Mouse (Mus musculus): ENCODE measurements around the gene Cyb5r3. TPM values are rescaled to one million over a fixed set of nuclear protein-coding genes. Genes with fewer than 3 reads are reported as not detected.

Cyb5r3 gene
- total RNA-seq, 2 experiments from 2014 or later: 58.4 to 63.1 TPM

DNA sequence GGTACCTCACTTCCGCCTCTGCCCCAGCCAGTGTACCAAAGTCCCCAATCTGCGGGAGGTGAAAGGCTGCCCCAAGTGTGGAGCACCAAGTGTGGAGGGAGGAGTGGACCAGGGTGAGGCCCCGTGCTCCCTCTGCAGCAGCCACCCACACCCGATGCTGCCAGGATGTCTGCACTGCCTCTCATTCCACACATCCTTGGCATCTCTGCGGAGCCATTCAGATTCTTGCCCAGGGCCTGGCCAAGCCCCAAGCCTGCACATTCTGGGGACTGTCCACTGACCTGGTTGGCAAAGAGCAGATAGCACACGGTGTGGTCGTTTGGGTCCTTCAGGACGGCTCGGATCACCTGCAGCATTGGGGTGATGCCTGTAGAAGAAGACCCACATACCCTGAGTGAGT is 12.6 kb downstream of the Cyb5r3 start:
- no peak for DNase-seq (ENCODE audit: extremely low spot score in 1 of 2, low spot score in 2 of 2)
- intact Hi-C loops (cut with DNase I): loop anchor here (5.0 kb wide), 1 partner anchor 47 kb away; no protein-coding TSS in a partner anchor
- H3K4me3 ChIP-seq: no peak overlapping the region
- no peak overlapping the region for H3K27ac ChIP-seq
- no peak for TF ChIP-seq CTCF (IDR thresholded peaks at IDR 0.05)

DNA sequence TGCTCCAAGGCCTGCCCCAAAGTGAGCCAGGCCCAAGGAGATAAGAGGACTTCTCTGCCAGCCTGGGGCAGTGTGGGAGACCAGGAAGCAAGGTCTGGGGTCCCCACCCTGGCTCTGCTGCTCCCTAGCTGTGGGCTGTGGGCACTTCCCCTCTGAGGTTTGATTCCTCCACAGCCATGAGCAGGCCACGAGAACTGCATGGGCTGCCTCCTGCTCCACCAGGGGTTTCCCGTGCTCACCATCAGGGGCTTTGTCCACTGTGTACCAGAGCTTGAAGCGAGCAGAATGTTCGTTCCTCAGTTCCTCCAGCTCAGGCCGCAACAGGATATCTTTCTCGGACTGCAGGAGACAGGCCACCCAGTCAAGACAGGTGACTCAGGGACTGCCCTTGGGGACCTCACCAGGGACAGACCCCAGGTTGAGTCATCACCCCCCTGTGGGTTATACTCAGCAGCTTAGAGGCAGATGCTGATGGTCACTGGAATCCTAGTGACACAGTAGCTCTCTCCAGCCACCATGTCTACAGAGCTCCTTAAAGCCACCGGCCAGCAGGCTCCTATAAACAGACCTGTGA is 13.7 kb downstream of the Cyb5r3 start:
- H3K27ac ChIP-seq: no peak overlapping the region
- H3K4me3 ChIP-seq: no peak overlapping the region
- no peak; the same call in 1 of the 2 replicates for TF ChIP-seq CTCF (IDR thresholded peaks at IDR 0.05)
- DNase-seq (ENCODE audit: extremely low spot score in 1 of 2, low spot score in 2 of 2): no peak
- intact Hi-C loops (cut with DNase I): loop anchor here (5.0 kb wide), 1 partner anchor 49 kb away; no protein-coding TSS in a partner anchor

DNA sequence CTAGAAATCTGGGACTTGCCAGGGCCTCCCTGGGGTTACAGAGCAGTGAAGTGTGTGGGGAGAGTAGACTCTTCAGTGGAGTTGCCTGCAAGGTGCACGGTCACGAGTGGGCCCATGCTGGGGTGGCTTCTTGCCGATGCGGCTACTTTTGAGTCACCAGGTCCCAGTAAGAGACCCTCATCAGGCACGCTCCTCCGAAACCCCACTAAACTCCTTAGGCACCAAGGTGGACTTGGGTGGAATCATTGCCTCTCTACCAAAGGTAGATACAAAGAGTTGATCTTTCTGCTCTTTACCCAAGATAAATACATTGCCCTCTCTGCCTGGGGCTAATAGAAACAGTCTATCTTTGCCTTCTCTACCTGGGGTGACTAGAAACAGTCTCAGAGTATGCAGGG is 14.7 kb downstream of the Cyb5r3 start:
- DNase-seq (ENCODE audit: extremely low spot score in 1 of 2, low spot score in 2 of 2): no peak
- no peak for TF ChIP-seq CTCF (IDR thresholded peaks at IDR 0.05)
- no peak overlapping the region for H3K4me3 ChIP-seq
- intact Hi-C loops (cut with DNase I): loop anchor here (5.0 kb wide), 1 partner anchor 50 kb away; no protein-coding TSS in a partner anchor
- no peak overlapping the region for H3K27ac ChIP-seq

DNA sequence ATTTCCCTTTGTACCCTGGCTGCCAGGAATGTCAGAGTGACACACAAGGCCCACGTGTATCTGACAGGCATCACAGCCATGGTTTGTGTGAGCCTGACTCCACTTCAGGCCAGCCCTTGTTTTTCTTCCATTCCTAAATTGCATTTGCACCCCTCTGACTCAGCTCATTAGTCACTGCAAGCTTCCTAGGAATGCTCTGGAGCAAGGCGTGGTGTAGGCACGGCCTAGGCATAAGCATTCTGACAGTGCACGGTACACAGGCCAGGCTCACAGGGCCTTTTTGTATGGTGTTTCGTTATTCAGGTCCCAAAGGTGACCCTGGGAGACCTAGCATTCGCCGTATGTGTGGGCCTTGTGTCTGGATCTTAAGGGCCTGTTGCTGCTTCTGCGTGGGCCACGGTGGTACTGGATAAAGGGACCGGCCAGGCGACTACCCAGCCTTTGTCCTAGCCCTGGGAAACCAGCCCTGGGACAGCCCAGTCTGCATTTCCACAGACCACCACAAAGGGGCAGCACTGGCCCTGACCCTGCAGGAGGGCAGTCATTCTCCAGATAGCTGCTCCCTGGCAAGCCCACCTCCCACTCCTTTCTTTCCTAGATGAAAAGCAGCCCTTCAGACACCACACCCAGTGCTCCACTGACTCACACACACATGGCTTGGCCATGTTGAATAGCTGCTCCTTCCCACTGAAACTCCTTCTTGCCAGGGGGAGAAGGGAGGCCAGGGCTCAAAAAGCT is 15.3 kb downstream of the Cyb5r3 start:
- peak in 1 of 2 experiments; percentile 52 for DNase-seq (ENCODE audit: extremely low spot score in 1 of 2, low spot score in 2 of 2)
- Histone ChIP-seq H3K27ac (no peak overlapping the region), H3K4me3 (no peak overlapping the region)
- intact Hi-C loops (cut with DNase I): loop anchor here (5.0 kb wide), 1 partner anchor 50 kb away; no protein-coding TSS in a partner anchor
- TF ChIP-seq CTCF (IDR thresholded peaks at IDR 0.05): peak; percentile 73

DNA sequence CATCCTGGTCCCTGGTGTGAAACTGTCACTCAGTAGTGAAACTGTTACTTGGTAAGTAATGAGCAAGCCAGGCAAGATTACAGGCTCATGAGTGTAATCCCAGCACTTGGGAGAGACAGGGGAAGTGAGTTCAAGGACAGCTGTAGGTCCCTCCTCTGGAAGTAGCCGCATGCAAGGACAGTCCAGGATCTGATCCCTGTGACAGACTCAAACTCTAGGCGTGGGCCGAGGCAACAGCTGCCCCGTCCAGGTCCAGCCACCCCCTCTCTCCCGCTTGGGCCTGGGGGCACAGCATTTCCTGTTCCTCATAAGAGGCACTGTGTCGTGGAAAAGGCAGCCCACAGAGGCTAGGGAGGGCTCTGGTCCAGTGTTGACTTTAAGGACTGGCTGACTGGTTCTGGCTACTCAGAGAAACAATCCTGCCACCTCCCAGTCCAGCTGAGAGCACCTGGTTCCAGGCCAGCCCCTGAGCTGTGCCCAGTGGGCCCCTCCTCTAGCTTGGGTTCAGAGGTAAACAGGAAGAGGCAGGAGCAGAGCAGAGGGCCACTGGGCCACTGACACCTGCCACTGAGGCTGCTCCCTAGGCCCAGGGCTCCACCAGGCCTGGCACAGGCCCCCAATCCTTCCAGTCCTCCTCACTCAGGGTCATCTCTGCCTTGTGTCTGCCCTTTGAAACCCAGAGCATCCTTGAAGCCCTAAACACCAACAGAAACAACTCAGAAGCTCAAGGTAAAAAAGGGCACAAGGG is 16.5 kb downstream of the Cyb5r3 start:
- intact Hi-C loops (cut with DNase I): loop anchor here (5.0 kb wide), 1 partner anchor 51 kb away; no protein-coding TSS in a partner anchor

DNA sequence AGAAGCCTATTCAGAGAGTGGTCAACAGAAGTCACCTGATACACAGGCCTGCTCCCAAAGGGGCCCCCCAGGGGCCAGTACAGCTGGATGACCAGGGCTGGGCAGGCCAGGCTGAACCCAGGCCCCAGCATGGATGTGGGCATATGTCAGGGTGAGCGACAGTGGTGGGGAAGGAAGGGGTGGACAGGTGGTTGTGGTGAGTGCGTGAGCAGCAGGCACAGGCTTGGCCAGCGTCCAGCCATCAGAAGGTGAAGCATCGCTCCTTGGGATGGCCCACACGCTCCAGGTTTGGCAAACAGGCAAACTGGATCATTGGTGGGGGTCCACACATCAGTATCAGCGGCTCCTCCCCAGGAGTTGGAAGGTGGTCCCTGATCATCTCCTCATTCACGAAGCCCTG is 18.1 kb downstream of the Cyb5r3 start:
- no peak for TF ChIP-seq CTCF (IDR thresholded peaks at IDR 0.05)
- intact Hi-C loops (cut with DNase I): no loop called here
- no peak for DNase-seq (ENCODE audit: extremely low spot score in 1 of 2, low spot score in 2 of 2)
- Histone ChIP-seq H3K27ac (no peak overlapping the region), H3K4me3 (no peak overlapping the region)

More for the DNA sequence above, 16.5 kb downstream of the Cyb5r3 start:
- no peak for DNase-seq (ENCODE audit: extremely low spot score in 1 of 2, low spot score in 2 of 2)
- TF ChIP-seq CTCF (IDR thresholded peaks at IDR 0.05): no peak
- Histone ChIP-seq H3K27ac (no peak overlapping the region), H3K4me3 (no peak overlapping the region)

DNA sequence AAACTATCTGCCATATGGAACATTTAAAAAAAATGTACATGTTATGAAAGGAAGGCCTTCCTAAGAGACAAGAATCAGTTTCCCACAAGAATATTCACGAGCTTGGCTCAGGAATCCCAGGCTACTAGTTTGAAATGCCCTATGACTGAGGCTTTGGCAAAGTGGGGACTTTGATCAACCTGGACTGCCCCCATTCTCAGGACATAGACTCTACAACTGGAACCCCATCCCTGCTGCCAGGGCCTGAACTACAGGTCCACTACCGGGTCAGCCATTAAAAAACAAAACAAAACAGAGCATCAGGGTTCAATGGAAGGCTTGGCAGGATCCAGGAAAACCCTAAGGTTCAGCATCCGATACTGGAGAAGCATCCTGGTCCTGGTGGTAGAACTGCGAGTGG is 21.7 kb downstream of the Cyb5r3 start:
- intact Hi-C loops (cut with DNase I): no loop called here
- no peak; the same call in 1 of the 2 replicates for TF ChIP-seq CTCF (IDR thresholded peaks at IDR 0.05)
- no peak for DNase-seq (ENCODE audit: extremely low spot score in 1 of 2, low spot score in 2 of 2)
- no peak overlapping the region for H3K4me3 ChIP-seq
- no peak overlapping the region for H3K27ac ChIP-seq

DNA sequence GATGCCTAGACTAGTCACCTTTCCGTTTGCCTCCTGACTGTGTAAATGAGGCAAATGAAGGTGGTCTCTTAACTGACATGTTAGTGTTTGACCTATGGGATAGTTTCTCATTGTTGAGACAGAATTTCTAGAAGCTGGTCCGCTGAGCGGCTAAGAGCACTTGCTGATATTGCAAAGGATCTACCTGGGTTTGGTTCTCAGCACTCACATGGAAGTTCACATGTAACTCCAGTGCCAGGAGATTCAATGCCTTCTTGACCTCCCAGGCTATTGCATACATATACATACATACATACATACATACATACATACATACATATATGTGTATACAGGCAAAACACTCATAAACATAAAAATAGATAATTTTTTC is 22.3 kb downstream of the Cyb5r3 start:
- no peak for DNase-seq (ENCODE audit: extremely low spot score in 1 of 2, low spot score in 2 of 2)
- intact Hi-C loops (cut with DNase I): no loop called here
- Histone ChIP-seq H3K4me3 (peak overlapping the region; percentile 70), H3K27ac (peak overlapping the region; percentile 98)
- TF ChIP-seq CTCF (IDR thresholded peaks at IDR 0.05): no peak

DNA sequence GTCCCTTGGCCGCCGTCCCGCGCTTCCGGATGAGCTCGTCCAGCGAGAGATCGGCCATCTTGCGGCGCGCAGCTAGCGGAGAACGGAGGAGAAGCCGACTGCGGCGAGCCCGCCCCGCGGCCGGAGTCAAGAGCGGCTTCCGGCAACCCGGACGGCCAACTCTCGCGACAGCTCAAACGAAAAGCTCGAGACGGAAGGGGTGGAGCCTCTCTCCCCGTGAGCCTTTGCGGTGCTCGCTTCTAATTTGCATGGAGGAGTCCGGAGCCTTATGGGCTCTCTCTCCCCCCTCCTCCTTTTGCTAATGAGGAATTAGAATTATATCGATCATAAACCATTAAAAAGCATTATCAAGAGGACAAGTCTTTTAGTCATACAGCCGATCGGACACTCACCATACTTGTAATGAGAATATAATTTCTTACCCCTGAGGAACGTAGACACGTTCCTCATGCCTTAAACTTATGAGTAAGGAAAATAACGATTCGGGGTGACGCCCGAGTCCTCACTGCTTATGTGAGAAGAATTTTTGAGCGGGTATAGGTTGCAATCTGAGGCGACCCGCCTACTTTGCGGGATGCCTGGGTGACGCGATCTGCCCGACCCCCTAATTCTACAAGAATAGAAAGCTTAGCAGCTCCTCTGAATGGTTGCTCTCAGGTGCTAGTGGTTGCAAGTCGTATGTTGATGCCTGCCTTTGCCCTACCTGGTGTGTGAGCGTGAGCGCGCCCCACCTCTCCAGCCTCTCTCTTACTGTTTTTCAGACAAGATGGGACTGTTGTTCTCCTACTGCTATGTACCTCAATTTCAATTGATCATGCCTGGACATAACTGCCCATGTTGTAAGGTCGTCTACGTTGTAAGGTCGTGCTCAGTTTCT is 23.0 kb downstream of the Cyb5r3 start, which contains the start of gene Poldip3:
TSS of gene Poldip3 (minus strand) at position 189 of the 877 bp plus-strand sequence.
- peak within 1 kb of the TSS; percentile 98 for H3K27ac ChIP-seq
- H3K4me3 ChIP-seq: peak within 1 kb of the TSS; percentile 70
- DNase-seq (ENCODE audit: extremely low spot score in 1 of 2, low spot score in 2 of 2): peak; percentile 97 to 98
- no peak; the same call in 1 of the 2 replicates for TF ChIP-seq CTCF (IDR thresholded peaks at IDR 0.05)
- intact Hi-C loops (cut with DNase I): loop anchor here (1.0 to 2.0 kb wide), 2 partner anchors 23 to 27 kb away; partner anchors contain the start of genes Cyb5r3 and Rrp7a

DNA sequence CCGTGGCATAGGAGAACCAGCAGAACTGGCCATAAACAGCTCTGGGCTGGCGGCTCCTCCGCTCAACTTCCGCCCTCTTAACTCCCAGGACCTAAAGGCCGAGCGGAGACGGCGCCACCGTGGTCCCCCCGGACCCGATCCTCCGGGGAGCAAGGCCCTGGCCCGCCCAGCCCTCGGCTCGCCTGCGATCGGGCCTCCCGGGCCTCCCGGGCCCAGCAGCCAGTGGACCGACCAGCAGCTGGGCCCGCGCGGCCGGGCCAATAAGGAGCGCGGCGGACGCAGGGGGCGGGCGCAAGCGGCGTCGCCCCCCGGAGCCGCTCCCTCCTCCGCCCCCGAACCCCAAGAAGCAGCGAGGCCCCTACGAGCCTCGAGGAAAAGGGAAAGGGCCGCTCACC is 23.6 kb downstream of the Cyb5r3 start:
- intact Hi-C loops (cut with DNase I): loop anchor here (1.0 to 2.0 kb wide), 2 partner anchors 24 to 26 kb away; partner anchors contain the start of genes Cyb5r3 and Rrp7a
- Histone ChIP-seq H3K27ac (peak overlapping the region; percentile 98), H3K4me3 (peak overlapping the region; percentile 70)
- no peak; the same call in 1 of the 2 replicates for TF ChIP-seq CTCF (IDR thresholded peaks at IDR 0.05)
- DNase-seq (ENCODE audit: extremely low spot score in 1 of 2, low spot score in 2 of 2): no peak

DNA sequence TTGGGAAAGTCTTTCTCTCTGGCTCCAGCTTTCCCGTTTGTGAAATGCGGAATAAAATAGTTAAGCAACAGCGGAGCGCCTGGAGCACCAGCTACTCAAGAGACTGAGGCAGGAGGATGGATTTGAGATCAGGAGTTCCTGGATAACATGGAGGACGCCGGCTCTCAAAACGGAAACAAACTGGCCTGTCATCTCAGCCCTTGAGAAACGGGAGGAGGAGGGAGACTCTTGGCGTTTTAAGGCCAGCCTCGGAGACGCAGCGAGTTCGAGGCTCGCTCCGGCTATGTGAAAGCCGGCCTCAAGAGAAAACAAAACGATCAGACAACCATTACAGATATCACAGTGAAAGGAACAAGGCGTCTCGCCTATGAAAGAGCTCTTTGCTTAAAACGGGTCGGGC is 24.0 kb downstream of the Cyb5r3 start:
- Histone ChIP-seq H3K4me3 (peak overlapping the region; percentile 70), H3K27ac (peak overlapping the region; percentile 98)
- no peak for TF ChIP-seq CTCF (IDR thresholded peaks at IDR 0.05)
- DNase-seq (ENCODE audit: extremely low spot score in 1 of 2, low spot score in 2 of 2): no peak
- intact Hi-C loops (cut with DNase I): loop anchor here (2.0 kb wide), 1 partner anchor 24 kb away; the partner anchor contains the start of gene Cyb5r3
